Mouse (Mus musculus) cortical plate, adult 2 months (tissue): ENCODE data around the gene Emilin1.

ENCODE experiments used
- CTCF ChIP-seq: fragments of 200-500 bp; IDR thresholded peaks from 2 replicates; pipeline ENCODE4 v1.5.1; 2011; ENCODE audit warnings: mild to moderate bottlenecking, control low read depth, low read length; ENCODE audit not compliant: insufficient read depth; ENCODE audit errors: extremely low read depth
- POLR2A ChIP-seq: fragments of 200-500 bp; IDR thresholded peaks from 2 replicates; pipeline ENCODE4 v1.6.1; 2011; ENCODE audit warnings: mild to moderate bottlenecking, low read length, control low read depth; ENCODE audit not compliant: insufficient read depth; ENCODE audit errors: extremely low read depth

DNA sequence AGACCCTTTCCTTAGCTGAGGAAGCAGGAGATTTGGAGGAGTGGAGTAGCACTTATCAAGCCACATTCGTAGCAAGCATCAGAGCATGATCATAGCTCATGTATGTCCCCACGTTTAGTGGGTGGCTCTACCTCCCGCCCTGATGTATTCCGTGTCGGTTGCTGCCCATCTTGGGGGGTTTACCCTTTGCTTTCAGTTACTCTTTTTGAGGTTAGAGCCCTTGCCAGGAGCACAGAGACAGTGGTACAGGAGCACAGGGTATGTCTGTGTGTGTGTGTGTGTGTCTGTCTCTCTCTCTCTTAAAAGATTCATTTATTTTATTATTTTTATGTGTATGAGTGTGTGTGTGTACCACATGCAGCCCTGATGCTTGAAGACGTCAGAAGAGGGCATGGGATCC is 9.9 kb downstream of the Emilin1 start:
- TF ChIP-seq CTCF (no peak), POLR2A (no peak)
